Mouse (Mus musculus) heart, adult 8-10 months (tissue): Measurements from ENCODE around the gene Adamts16. TPM values are rescaled to one million over a fixed set of nuclear protein-coding genes. Genes with fewer than 3 reads are reported as not detected.
"Not testable (repeated sequence)": the region's sequence is repeated elsewhere in the genome, so short reads cannot be mapped to it uniquely, and the experiment has no call there.

ENCODE experiments used
- DNase-seq: peaks from one replicate; pipeline ENCODE4 v3.0.0; 2022; ENCODE audit warnings: low spot score
- total RNA-seq, 4 experiments: library from RNA; stranded (reverse); gene quantifications; 2 replicates each; pipeline ENCODE4 v1.2.4; 2022

Gene Adamts16
- not detected for total RNA-seq

DNA sequence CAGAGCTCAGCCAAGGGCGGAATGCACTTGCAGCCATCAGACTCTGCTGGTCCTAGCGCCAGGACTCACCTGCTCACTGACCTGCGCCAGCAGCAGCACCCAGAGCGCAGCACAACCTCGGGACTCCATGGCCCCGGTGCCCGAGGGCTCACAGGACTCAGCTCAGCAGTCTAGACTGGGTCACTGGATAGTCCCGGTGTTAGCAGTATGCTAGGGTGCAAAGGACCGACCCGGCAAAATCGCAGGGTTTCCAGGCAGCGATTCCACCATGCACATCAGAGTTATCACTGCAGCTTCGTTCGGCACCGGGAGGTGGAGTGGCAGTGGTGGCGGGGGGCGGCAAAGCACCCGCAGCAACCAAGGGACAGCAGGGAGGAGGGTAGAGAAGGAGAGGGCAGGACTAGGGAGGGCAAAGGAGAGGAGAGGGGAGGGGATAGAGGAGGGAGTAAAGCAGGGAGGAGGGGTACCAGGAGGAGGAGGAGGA is at the start of gene Adamts16:
Adamts16 (minus strand) TSS at position 391 of the 484 bp plus-strand sequence.
- no peak for DNase-seq

DNA sequence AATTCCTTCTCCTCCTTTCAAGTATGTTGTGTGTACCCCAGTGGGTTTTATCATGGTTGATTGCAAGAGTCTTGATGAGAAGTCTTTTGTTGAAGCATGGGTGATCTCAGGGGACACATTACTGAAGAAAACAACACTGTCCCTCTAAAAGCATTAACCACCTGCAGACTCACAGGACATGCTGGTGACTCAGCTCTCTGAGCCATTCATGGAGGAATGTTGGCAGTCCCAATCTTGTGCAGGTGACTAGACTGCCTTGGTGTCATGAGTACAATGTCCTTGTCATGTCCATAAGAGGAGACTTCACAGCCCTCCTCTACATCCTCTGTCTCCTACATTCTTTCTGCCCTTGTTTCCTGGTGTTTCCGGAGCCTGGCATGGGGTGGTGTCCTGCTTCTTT is 45.5 kb upstream of the Adamts16 start:
- DNase-seq, result no peak

- no peak for DNase-seq
Measured at GRCm38 (mm10) chr13:70885006-70885405, 43.4 kb upstream of the Adamts16 start.

GRCm38 (mm10) chr13:70883891-70884890 is 42.6 kb upstream of the Adamts16 start:
- peak; percentile 44 for DNase-seq

- not testable (repeated sequence) for DNase-seq
Measured at GRCm38 (mm10) chr13:70879971-70880370, 38.4 kb upstream of the Adamts16 start.

DNA sequence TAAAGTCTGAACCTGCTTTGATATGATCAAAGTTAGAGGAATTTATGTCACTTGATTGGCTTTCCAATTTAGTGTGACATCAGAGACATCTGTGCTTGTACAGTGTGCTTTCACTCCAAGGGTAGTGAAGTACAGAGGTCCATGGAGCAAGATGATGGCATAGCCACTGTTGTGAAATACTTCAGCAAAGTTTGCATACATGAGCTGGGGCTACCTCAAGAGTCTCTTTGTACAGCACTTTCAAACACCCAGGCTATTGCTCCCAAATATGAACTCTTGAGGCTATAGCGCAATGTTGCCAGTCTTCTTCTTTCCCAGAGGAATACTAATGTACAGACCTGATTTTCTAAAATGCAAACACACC is 35.9 kb upstream of the Adamts16 start:
- no peak for DNase-seq

- no peak for DNase-seq
Measured at GRCm38 (mm10) chr13:70876648-70877549, 35.3 kb upstream of the Adamts16 start.

DNA sequence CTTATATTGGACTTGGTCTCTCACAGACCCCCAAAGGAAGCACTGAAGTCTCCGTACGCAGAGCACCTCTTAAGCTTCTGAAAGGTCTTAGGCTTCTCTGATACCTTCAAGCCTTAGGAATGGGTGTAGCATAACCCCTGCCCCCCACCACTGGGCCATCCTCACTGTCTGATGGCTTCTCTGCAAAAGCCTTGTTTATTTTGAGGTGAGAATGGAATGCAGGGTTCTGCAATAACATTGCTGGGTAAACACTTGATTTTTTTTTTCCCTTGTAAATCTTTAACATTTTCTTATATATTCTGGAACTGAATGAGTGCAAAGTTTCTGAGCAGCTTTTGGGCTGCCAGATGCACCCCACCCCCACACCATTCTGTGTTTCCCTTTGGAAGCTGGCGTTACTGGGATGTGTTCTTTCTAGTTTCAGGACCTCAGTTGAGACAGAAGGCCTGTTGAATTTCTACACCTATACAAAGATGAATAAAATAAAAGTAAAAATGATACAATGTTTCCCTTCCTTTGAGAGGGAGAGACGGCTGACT is 33.9 kb upstream of the Adamts16 start:
- no peak for DNase-seq

DNA sequence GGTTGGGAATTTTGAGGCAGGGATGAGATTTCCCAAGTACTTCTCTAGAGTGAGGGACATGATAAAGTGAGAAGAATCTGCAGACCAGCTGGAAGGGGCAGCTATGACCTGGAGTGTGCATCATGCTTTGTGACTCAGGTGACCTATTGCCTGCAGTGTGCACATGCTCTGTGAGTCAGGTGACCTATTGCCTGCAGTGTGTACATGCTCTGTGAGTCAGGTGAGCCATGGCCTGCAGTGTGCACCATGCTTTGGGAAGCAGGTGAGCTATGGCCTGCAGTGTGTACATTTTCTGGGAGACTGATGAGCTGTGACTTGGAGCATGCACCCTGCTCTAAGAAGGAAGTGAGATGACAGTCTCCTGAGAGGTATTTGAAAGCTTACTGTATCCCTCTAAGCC is 33.1 kb upstream of the Adamts16 start:
- DNase-seq, result no peak

GRCm38 (mm10) chr13:70873851-70874250 is 32.2 kb upstream of the Adamts16 start:
- DNase-seq, result not testable (repeated sequence)

DNA sequence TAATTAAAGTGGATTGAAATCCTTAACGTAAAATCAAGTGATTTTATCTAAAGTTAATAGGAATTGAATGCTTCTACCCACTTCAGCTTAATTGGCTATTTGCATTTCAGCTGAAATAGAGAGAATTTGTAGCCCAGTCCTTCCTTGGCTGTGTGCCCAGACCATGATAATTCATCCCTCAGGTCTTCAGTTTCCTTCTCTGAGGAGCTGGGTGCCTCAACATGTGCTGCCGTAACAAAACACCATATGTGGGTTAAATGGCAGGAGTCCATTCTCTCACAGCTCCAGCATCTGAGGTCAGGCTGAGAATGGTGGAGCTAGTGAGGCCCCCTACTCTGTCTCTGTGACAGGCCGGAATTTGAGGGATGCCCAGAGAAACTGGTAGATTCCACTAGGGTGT is 29.4 kb upstream of the Adamts16 start:
- DNase-seq, result no peak

DNA sequence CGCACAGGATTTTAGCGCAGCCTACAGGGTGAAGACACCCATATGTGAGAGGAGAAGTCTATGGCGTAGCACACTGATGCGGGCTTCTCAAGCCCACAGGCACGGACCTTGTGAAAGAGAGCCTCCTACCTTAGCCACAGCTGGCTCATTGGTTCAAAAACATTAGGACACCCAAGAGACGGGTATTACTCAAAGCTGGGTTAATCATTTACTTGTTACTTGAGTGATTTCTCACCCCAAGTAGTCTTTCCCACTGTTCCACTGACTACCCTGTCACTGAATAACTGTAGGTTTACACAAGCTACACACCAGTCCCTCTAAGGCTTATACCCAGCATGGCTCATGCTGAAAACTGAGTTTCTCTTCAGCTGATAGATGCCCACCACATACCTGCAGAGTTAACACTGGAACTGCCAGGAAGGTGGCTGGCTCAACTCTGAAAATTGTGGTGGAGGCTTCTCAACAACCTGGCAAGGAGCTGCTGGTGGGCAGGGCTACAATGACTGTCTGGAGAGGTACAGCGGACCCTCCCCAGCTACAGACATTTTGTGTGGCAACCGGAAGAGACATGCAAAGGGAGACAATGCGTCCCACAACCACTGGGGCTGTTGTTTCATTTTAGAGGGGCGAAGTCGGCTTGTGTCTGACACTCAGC is 25.5 kb upstream of the Adamts16 start:
- DNase-seq, result no peak

DNA sequence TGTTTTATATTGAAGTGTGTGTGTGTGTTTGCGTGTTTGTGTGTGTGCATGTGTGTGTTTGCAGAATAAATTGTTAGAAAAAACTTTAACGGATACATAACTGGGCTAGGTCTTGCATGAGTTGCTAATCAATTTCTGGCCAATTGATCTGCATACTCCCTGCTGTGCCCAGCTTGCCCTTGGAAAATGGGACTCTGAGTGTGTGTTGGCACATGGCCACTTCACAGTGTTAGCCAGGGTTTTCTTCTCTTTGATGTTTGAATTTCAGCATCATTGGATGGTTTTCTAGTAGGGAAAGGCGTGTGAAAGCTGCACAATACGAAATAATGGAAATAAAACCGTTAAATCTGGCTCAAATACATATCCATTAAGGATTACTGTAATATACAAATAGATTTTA is 24.3 kb upstream of the Adamts16 start:
- DNase-seq, result no peak

DNA sequence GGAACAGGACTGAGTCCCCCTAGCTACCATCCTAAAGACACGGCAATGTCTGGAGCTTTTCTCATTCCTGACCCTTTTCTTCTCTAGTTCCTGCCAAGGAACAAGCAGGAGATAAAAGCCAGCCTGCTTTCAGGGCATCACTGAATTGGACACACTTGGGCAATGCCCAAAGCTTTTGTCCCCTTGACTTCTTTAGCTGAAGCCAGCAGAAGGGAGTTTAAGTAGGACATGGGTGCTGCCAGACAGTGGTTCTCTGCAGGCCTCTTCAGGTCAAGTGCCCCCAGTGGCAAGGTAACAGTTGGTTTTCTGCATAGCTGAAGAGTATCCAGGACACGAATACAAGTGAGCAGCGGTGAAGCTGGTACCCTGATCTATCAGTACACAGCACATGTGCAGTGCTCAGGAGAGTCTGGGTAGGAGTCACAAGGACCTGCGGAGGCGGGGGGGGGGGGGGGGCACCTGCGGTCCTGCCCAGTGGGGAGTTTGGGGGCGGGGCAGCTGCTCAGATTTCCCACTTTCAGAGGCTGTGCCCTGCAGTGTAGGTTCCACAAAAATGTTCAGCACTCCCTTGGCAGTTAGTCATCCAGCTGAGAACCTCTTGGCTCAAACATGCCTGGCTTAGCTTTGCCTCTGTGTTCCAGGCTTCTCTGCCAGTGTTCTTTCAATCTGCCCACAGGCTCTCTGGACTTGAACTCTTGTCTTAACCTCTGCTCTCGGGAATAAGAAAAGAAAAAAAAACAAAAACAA is 20.7 kb upstream of the Adamts16 start:
- no peak for DNase-seq

- no peak for DNase-seq
Measured at GRCm38 (mm10) chr13:70853601-70854000, 12.0 kb upstream of the Adamts16 start.

- no peak for DNase-seq
Measured at GRCm38 (mm10) chr13:70846933-70847332, 5.3 kb upstream of the Adamts16 start.

DNA sequence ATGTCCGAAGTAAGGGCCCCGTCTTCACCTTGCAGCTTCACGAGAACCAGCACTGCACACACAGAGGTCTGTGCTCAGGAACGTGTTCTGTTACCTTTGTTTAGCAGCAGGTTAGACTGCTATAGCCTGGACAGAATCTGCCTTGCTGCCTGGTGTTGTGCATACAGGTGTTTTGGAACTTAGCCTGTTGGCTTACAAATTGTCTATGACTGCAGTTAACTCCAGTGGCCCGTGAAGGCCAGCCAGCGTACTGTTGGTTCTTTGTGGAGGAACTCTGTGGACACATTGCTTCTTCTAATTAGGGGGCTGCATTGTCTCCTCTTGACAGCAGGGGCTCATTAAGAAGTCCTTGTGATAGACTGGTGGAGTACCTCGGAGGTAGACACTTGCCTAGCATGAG is 3.9 kb upstream of the Adamts16 start:
- DNase-seq, result no peak

DNA sequence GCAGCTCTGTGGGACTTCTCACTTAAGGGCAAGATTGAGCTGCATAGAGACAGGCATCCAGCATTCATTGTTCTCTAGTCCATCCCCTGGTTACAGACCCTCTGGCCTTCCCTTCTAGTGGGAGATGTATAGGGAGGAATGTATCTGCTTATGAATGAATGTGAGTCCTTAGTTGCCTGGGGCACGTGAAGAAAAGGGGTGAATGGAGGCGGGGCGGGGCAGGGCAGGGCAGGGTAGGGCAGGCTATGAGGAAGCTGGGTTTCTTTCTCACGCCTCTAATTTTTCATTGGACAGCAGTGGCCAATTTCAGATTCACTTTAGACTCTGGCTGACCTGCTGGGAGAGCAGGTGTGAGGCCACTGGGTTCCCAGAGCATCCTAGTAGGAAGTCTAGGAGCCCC is 515 bp upstream of the Adamts16 start:
- no peak for DNase-seq

DNA sequence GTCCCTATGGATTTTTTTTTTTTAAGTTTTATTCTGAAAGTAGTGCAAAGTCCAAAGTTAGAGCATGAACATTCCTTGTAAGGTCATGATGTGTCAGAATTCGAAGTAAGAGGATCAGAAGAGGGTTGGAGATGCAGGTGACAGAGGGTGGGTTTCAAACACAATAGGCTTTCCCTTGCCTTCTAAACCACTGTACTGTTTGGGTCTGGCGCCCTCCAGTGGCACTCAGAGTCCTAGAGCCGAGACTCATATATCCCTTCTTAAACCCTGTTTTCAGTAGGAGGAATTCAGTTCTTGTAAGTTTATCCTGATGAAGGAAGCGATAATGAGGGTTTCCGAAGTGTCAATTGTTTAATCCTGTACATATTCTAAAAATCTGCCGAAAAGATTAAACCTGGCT is 1.4 kb downstream of the Adamts16 start:
- DNase-seq, result peak; percentile 42

DNA sequence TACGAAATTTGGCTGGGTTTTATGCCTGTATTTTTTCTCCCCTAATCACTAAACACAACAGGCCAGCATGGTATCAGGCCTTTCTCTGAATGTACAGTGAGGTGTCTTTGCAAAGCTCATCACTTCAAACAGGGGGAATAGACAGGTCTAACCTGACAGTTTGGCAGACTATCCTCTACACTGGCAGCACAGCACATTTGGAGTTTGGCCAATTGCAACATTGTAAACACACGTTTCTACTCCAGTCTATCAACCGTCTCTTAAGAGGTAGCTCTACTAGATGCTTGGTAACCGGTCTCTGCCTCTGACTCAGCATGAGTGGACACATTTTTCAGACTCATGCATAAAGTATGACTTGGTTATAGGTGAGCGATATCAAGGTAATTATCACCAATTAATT is 4.0 kb downstream of the Adamts16 start:
- no peak for DNase-seq

GRCm38 (mm10) chr13:70836246-70836645 is 5.4 kb downstream of the Adamts16 start:
- no peak for DNase-seq
